Mouse (Mus musculus): ENCODE measurements around the gene Fmnl2. TPM values are rescaled to one million over a fixed set of nuclear protein-coding genes. Genes with fewer than 3 reads are reported as not detected.

The Fmnl2 gene
- polyA plus RNA-seq, 1 experiment from 2014 or later = 1.9 TPM

DNA sequence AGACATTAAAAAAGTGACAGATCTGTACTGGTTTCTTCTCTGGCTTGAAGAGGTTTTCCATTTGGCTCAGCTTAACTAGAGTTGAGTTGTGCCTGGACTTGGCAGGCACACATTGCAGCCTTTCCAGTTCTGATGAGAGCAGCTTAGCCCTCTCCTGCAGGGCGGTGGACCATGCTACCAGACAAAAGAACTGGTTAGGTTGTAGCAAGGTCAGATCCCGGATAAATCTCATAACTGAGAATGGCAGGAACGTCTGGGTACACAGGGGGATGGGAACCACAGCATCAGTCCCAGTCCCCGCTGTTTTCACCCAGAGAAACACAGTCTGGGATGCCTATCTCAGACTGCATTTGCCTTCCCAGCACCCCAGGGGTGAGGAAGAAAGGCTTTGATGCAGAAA is 127.5 kb downstream of the Fmnl2 start:
- no peak overlapping the region for H3K4me3 ChIP-seq (ENCODE audit: low read depth, low read length)
- no peak for TF ChIP-seq CTCF (IDR thresholded peaks at IDR 0.05; ENCODE audit: low read depth)
- no peak overlapping the region for H3K9ac ChIP-seq (ENCODE audit: low read depth, low read length)
- H3K27me3 ChIP-seq (replicated peaks; ENCODE audit: control insufficient read depth, insufficient read depth, low read length) = no peaks in the 10 kb centered on the region
- WGBS = 70% methylated on average over 4 of the region's 4 CpGs
- no peak for ATAC-seq
- H3K27ac ChIP-seq (ENCODE audit: low read depth, low read length) = no peak overlapping the region
- H3K4me1 ChIP-seq (replicated peaks; ENCODE audit: control insufficient read depth, insufficient read depth, low read length) = 0 out of 2 replicates have a peak, but pooled peaks cover under 1% of the 10 kb centered on the region
- H3K4me2 ChIP-seq (replicated peaks; ENCODE audit: low read depth) = no peak overlapping the region
- H3K36me3 ChIP-seq (ENCODE audit: control insufficient read depth, insufficient read depth) = no peaks in the 10 kb centered on the region
- no peaks in the 10 kb centered on the region for H3K9me3 ChIP-seq (ENCODE audit: control insufficient read depth)

DNA sequence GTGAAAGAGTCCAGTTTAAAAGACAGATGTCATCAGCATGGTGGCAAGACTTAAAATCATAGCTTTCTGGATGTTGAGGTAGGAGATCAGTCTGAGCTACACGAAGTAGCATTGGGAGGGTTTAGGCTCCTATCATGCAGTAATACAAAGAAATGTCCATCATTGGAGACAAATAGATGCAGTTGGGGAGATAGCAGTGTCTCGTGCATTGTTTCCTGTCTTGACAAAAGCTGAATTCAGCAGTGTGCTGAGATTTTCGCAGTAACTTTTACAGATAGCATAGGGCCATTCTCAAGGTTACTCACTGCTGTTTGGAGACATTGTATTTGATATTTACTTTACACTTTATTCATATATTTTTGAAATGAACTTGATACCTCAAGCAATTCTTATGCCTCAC is 128.7 kb downstream of the Fmnl2 start:
- WGBS = 66% methylated on average over 3 of the region's 3 CpGs
- TF ChIP-seq CTCF (IDR thresholded peaks at IDR 0.05; ENCODE audit: low read depth) = no peak
- H3K9me3 ChIP-seq (ENCODE audit: control insufficient read depth) = no peaks in the 10 kb centered on the region
- H3K9ac ChIP-seq (ENCODE audit: low read depth, low read length) = no peak overlapping the region
- H3K4me2 ChIP-seq (replicated peaks; ENCODE audit: low read depth) = no peak overlapping the region
- no peaks in the 10 kb centered on the region for H3K27me3 ChIP-seq (replicated peaks; ENCODE audit: control insufficient read depth, insufficient read depth, low read length)
- H3K4me3 ChIP-seq (ENCODE audit: low read depth, low read length) = no peak overlapping the region
- no peak overlapping the region for H3K27ac ChIP-seq (ENCODE audit: low read depth, low read length)
- H3K36me3 ChIP-seq (ENCODE audit: control insufficient read depth, insufficient read depth) = no peaks in the 10 kb centered on the region
- H3K4me1 ChIP-seq (replicated peaks; ENCODE audit: control insufficient read depth, insufficient read depth, low read length) = no peaks in the 10 kb centered on the region
- no peak for ATAC-seq

DNA sequence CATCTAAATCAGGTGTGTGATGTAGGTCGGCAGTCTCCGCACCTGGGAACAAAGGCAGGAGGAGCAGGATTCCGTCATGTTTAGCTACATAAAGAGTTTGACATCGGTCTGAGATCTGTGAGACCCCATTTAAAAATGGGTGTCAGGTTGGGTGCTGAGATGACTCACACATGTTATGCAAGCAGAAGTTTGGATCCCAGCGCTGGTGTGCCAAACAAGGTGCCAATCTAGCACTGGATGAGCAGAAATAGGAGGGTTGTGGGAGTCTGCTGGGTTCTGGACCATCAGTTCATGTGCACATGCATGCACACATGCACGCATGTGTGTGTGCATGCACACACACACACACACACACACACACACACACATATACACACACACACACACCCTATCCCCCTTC is 129.4 kb downstream of the Fmnl2 start:
- Histone ChIP-seq H3K9me3 (ENCODE audit: control insufficient read depth) (no peaks in the 10 kb centered on the region), H3K27me3 (replicated peaks; ENCODE audit: control insufficient read depth, insufficient read depth, low read length) (no peaks in the 10 kb centered on the region), H3K36me3 (ENCODE audit: control insufficient read depth, insufficient read depth) (no peaks in the 10 kb centered on the region), H3K4me2 (replicated peaks; ENCODE audit: low read depth) (no peak overlapping the region), H3K4me3 (ENCODE audit: low read depth, low read length) (no peak overlapping the region), H3K4me1 (replicated peaks; ENCODE audit: control insufficient read depth, insufficient read depth, low read length) (no peaks in the 10 kb centered on the region), H3K27ac (ENCODE audit: low read depth, low read length) (no peak overlapping the region), H3K9ac (ENCODE audit: low read depth, low read length) (no peak overlapping the region)
- ATAC-seq = no peak
- WGBS = 89% methylated on average over 6 of the region's 6 CpGs
- TF ChIP-seq CTCF (IDR thresholded peaks at IDR 0.05; ENCODE audit: low read depth) = no peak

DNA sequence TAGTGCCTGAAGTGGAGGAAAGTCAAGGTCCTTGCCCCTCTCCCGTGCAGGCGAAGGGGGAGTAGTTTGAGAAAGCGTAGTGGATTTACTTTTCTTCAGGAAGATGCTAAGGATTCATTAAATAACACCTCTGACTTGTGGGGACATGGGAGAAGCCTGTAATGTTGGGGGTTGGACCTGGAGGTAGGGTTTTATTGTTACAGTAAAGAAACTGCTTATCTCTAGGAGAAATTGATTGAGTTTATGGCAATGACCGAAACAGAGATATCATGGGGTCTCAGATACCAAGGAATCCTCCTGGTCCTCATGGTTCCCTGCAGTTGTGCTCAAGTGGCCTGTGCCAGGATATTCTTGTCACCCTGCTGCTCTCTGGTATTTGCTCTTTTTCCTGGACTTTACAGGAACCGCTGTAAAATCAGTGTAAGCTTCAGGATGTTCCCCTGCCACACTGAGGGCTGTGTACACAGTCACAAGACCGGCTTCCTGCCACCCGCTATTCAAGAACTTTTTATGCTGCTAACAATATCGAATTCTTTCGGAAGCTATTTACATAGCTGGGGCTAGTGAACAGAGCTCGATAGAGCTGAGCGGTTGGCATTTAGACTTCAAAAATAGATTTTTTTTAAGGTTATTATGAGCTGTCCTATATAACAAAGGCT is 130.1 kb downstream of the Fmnl2 start:
- H3K4me2 ChIP-seq (replicated peaks; ENCODE audit: low read depth) = peak overlapping the region; percentile 27; the same call in 1 of the 2 replicates
- ATAC-seq = no peak
- WGBS = 29% methylated on average over 11 of the region's 11 CpGs

DNA sequence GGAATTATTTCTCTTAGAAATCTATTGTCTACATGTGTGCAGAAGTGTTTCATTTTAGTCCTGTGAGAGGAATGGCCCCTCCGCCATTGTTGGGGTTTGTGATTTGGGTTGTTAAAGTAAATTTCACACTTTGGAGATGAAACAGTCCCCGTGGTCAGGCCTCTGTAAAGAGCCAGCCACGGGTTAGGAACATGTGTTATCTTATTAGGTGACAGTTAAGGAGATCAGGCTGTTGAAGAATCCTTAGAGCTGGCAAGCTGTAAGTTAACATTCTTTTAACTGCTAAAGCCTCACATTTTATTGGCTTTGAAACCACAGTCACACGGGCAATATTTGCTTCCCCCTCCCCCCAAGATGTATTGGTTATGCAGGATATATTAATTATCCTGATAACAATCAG is 131.7 kb downstream of the Fmnl2 start:
- no peaks in the 10 kb centered on the region for H3K9me3 ChIP-seq (ENCODE audit: control insufficient read depth)
- no peaks in the 10 kb centered on the region for H3K27me3 ChIP-seq (replicated peaks; ENCODE audit: control insufficient read depth, insufficient read depth, low read length)
- TF ChIP-seq CTCF (IDR thresholded peaks at IDR 0.05; ENCODE audit: low read depth) = no peak
- no peak overlapping the region for H3K27ac ChIP-seq (ENCODE audit: low read depth, low read length)
- ATAC-seq = no peak
- no peaks in the 10 kb centered on the region for H3K4me1 ChIP-seq (replicated peaks; ENCODE audit: control insufficient read depth, insufficient read depth, low read length)
- H3K4me3 ChIP-seq (ENCODE audit: low read depth, low read length) = no peak overlapping the region
- WGBS = 47% methylated on average over 4 of the region's 4 CpGs
- H3K4me2 ChIP-seq (replicated peaks; ENCODE audit: low read depth) = no peak overlapping the region
- H3K36me3 ChIP-seq (ENCODE audit: control insufficient read depth, insufficient read depth) = no peaks in the 10 kb centered on the region
- no peak overlapping the region for H3K9ac ChIP-seq (ENCODE audit: low read depth, low read length)

More for the DNA sequence above, 130.1 kb downstream of the Fmnl2 start:
- no peaks in the 10 kb centered on the region for H3K27me3 ChIP-seq (replicated peaks; ENCODE audit: control insufficient read depth, insufficient read depth, low read length)
- no peak overlapping the region for H3K4me3 ChIP-seq (ENCODE audit: low read depth, low read length)
- no peaks in the 10 kb centered on the region for H3K36me3 ChIP-seq (ENCODE audit: control insufficient read depth, insufficient read depth)
- no peak overlapping the region for H3K27ac ChIP-seq (ENCODE audit: low read depth, low read length)
- no peak for TF ChIP-seq CTCF (IDR thresholded peaks at IDR 0.05; ENCODE audit: low read depth)
- H3K9me3 ChIP-seq (ENCODE audit: control insufficient read depth) = no peaks in the 10 kb centered on the region
- H3K4me1 ChIP-seq (replicated peaks; ENCODE audit: control insufficient read depth, insufficient read depth, low read length) = no peaks in the 10 kb centered on the region
- H3K9ac ChIP-seq (ENCODE audit: low read depth, low read length) = no peak overlapping the region

DNA sequence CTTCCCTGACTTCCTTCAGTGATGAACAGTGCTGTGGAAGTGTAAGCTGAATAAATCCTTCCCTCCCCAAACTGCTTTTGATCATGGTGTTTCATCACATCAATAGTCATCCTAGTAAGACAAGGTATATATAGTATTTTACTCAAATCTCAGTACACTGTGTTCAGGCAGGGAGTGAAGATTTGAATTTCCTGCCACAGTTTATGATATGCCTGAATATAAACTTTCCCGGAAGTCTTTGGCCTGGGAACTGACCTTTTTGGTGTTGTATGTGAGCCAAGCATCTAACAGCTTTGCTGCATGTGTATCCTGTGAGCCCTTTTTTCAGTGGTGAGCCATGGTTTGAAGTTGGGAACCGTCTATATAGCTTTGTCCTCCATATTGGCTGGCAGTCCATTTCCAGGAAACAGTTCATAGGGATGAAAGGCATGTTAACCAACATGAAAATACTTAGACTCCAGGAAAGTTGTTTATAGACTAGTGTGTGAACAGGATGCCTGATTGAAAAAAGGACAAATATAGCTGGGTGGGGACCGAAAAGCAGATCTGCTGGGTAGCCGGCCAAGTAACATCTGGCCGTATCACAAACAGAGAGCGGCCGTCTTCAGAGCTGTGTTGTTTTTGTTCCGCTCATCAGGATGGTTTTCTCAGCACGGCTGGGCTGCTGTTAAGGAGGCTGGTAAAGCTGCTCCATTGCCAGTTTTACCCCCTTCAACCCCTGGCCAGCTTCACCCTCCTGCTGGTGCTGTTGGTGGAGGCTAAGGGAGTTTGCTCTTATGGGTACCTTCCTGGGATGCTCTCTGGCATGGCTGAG is 133.4 kb downstream of the Fmnl2 start:
- Histone ChIP-seq H3K36me3 (ENCODE audit: control insufficient read depth, insufficient read depth) (no peaks in the 10 kb centered on the region), H3K9me3 (ENCODE audit: control insufficient read depth) (no peaks in the 10 kb centered on the region), H3K27ac (ENCODE audit: low read depth, low read length) (peak overlapping the region; percentile 60), H3K4me3 (ENCODE audit: low read depth, low read length) (no peak overlapping the region), H3K27me3 (replicated peaks; ENCODE audit: control insufficient read depth, insufficient read depth, low read length) (no peaks in the 10 kb centered on the region), H3K9ac (ENCODE audit: low read depth, low read length) (no peak overlapping the region), H3K4me2 (replicated peaks; ENCODE audit: low read depth) (no peak overlapping the region), H3K4me1 (replicated peaks; ENCODE audit: control insufficient read depth, insufficient read depth, low read length) (no peaks in the 10 kb centered on the region)
- 68% methylated on average over 9 of the region's 9 CpGs for WGBS
- TF ChIP-seq CTCF (IDR thresholded peaks at IDR 0.05; ENCODE audit: low read depth) = no peak
- ATAC-seq = no peak
